Mouse (Mus musculus): ENCODE results near the gene Rdh19.
"Not testable (repeated sequence)": the region's sequence is repeated elsewhere in the genome, so short reads cannot be mapped to it uniquely, and the experiment has no call there.

Gene Rdh19

GRCm38 (mm10) chr10:127849628-127850027 is at the start of gene Rdh19:
Gene Rdh19 (plus strand): TSS chr10:127849928.
- DNase-seq = no peak

DNA sequence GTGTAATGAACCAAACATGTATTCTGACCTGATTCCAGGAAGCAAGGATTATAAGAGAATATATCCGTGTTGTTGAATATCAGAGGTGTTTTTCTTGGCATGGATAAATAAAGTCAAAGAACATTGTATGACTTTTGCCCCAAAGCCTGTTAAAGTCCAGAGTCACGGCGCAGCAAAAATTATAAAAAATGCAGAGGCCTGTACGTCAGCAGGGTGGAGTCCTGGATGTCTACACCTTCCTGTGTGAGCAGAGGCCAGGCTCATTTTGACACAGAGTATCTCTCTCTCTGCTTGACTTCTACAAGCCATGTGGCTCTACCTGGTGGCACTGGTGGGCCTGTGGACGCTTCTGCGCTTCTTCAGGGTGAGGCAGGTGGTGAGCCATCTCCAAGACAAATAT is 48.8 kb upstream of the Rdh19 start, which contains the start of gene Rdh16:
Rdh16 (plus strand) TSS at position 262 of the 400 bp plus-strand sequence.
- DNase-seq = no peak

- DNase-seq = no peak
Measured at GRCm38 (mm10) chr10:127801612-127802011, 48.1 kb upstream of the Rdh19 start.

GRCm38 (mm10) chr10:127802236-127802635 is 47.5 kb upstream of the Rdh19 start:
- no peak for DNase-seq

- DNase-seq = no peak
Measured at GRCm38 (mm10) chr10:127804416-127804815, 45.3 kb upstream of the Rdh19 start.

DNA sequence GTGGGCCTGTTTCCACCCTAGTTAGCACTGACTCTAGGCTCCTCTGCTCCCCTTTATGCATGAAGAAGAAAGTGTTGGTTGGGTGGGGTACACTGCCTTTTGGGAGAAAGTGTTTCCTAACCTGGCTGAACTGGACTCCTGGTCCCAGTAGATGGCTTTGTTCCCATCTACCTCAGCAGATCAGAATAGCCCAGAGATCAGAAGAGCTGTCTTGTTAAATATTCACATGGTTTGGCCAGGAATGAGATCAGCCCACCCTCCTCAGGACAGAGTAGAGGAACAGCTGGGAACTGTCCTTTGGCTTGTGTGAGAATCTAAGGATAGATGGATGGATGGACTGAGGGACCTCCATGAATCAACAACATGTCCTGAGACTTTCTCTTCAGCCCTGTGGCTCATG is 33.8 kb upstream of the Rdh19 start:
- no peak for DNase-seq

DNA sequence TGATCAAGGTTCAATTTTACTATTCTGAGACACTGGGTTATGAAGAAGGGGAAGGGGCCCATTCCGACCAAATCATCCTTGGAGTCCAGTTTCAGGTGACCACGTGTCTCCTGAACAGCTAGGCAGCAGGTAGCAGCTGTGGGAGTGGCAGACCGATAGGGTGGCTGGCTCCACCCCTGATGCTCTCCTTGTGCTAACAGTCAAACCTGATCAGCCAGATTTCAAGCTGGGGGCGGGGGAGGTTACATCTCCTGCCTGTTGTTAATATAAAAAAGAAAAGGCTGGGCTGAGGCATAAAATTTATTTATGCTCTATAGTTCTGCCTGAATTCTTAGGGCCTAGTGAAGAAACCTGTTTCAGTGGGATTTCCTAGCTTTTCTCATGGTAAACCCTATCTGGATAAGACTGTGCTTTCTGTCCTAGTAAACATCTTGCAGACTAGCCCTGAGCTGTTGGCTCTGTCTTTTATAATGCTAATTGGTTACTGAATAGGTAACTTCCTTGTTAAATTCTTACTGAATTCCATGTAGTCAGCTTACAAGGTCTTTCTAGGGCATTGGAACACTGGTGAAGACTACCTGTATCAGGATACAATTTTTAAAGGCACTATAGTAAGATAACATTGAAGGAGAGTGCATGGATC is 32.3 kb upstream of the Rdh19 start:
- DNase-seq = not testable (repeated sequence)

GRCm38 (mm10) chr10:127821806-127822205 is 27.9 kb upstream of the Rdh19 start:
- DNase-seq = not testable (repeated sequence)

- no peak for DNase-seq
Measured at GRCm38 (mm10) chr10:127825386-127825785, 24.3 kb upstream of the Rdh19 start.

DNA sequence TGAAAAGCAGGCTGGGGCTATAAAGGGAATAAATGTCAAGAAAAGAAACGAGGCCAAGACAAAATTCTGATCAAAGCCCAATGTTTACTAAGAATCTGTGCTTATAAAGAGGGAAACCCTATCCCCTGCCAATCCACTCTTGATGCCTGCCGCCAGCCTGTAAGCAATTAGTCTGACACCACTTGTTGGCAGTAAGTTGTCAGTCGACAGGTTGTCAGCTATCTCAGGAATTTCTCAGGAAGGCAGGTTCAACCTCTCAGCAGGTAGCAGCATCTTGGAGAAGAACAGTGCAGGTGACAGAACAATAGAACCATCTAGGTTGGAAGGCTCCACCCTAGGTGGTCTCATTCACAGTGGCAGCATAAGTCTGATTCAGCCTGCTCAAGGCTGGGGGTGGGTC is 20.6 kb upstream of the Rdh19 start:
- no peak for DNase-seq

DNA sequence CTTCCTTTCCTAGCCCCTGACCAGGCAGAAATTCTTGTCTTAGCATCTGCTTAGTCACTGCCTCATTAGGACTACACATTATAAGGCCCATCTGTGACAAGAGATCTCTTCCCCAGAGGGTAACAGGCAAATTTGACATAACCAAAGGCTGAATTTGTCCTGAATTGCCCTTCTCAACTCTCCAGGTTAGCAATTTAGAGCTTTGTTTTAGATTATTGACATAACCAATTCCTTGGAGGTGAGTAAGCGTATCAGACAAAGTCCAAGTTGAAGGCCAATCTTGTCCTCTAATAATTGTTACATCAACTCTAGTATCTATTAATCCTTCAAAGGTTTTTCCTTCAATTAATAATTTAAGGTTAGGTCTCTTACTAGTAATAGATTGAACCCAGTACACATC is 15.5 kb upstream of the Rdh19 start:
- DNase-seq = not testable (repeated sequence)

- no peak for DNase-seq
Measured at GRCm38 (mm10) chr10:127835292-127835691, 14.4 kb upstream of the Rdh19 start.

- not testable (repeated sequence) for DNase-seq
Measured at GRCm38 (mm10) chr10:127837793-127838192, 11.9 kb upstream of the Rdh19 start.

DNA sequence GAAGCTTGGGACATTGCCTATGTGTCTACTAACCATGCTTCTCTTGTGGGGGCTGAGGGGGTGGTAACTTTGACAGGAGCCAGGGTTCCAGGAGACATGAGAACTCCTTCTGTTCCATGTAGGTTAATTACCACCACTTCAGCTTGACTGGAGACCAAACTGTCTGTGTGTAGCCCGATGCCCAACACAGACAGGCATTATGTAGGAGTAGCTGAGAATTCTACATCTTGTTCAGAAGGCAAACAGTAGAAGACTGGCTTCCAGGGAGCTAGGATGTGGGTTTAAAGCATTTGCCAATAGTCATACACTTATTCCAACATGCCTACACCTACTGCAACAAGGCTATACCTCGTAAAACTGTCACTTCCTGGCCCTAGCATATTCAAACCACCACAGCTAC is 11.2 kb upstream of the Rdh19 start:
- no peak for DNase-seq

DNA sequence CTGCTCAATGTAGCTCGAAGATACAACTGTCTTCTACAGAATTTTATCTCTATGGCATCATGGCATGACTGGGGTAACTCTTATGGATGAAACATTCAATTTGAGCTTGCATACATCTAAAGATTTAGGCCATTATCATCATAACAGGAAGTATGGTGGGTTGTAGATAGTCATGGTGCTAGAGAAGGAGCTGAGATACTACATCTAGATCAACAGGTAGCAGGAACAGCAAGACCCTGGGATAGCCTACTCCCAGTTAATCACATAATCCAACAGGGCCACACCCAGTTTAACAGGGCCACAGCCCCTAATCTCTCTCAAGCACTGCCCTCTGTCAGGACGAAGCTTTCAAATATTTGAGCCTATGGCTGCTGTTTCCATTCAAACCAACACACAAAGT is 9.0 kb upstream of the Rdh19 start:
- DNase-seq = no peak

- not testable (repeated sequence) for DNase-seq
Measured at GRCm38 (mm10) chr10:127845945-127846344, 3.8 kb upstream of the Rdh19 start.

DNA sequence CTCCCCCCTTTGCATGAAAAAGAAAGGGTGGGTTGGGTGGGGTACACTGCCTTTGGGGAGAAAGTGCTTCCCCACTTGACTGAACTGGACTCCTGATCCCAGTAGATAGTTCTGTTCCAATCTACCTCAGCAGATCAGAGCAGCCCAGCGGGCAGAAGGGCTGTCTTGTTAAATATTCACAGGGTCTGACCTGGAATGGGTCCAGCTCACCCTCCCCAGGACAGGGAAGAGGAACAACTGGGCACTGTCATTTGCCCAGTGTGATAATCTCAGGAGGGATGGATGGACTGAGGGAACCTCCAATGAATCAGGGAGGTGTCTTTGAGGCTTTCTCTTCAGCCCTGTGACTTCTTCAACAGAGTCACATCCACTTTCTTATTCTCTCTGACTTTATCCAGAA is 1.6 kb upstream of the Rdh19 start:
- DNase-seq = no peak

DNA sequence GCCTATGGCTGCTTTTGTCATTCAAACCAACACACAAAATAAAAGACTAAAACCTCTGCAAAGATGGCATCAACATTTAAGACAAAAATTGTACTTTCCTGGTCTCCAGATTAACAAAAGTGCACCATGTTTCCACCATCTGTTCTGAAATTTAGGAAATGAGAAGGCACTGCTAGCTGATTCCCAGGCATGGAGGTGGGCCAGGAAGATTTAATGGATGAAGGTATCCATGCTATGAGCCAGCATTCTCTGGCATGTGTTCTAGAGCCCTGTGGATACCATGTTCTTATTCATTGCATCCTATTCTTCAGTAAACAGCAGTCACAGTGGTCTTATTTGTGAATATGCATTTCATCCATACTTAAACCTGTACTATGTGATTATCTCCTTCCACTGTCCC is 6.6 kb downstream of the Rdh19 start:
- no peak for DNase-seq

GRCm38 (mm10) chr10:127864931-127865330 is 15.2 kb downstream of the Rdh19 start:
- DNase-seq = no peak

DNA sequence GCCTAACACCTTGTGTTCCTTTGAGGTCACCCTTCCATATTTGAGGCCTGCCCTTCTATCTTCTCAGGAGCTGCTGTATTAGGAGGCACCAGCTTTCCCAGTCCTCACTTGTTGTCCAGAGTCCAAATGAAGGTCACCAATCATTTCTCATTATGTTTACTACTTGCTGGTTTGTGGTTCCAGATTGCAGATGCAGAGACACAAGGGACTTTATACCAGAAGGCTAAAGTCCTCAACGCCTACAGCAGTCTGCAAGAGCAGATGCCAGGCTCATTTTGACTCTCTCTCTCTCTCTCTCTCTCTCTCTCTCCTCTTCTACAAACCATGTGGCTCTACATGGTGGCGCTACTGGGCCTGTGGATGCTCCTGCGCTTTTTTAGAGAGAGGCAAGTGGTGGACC is 16.5 kb downstream of the Rdh19 start, which contains the start of gene Rdh16f2:
Rdh16f2 (plus strand) TSS at position 243 of the 400 bp plus-strand sequence.
- DNase-seq = no peak

- no peak for DNase-seq
Measured at GRCm38 (mm10) chr10:127872484-127872883, 22.8 kb downstream of the Rdh19 start.

DNA sequence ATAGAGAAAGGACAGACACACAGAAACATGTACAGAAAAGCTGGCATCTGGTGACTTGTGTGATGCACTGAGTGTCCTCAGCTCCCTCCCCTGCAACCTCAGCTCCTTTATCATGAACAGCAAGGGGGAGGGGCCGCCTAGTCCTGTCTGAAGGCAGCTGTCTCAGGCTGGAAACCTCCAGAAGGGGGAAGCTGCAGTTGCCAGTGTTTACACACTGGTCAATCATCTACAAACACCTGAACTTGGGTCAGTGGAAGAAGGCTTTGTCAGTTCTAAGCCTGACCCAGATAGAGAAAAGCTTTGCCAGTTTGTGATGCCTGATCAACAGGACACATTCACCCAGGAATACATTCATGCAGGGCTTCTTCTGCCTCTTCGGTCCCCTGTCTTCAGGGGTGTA is 28.0 kb downstream of the Rdh19 start:
- DNase-seq = no peak

DNA sequence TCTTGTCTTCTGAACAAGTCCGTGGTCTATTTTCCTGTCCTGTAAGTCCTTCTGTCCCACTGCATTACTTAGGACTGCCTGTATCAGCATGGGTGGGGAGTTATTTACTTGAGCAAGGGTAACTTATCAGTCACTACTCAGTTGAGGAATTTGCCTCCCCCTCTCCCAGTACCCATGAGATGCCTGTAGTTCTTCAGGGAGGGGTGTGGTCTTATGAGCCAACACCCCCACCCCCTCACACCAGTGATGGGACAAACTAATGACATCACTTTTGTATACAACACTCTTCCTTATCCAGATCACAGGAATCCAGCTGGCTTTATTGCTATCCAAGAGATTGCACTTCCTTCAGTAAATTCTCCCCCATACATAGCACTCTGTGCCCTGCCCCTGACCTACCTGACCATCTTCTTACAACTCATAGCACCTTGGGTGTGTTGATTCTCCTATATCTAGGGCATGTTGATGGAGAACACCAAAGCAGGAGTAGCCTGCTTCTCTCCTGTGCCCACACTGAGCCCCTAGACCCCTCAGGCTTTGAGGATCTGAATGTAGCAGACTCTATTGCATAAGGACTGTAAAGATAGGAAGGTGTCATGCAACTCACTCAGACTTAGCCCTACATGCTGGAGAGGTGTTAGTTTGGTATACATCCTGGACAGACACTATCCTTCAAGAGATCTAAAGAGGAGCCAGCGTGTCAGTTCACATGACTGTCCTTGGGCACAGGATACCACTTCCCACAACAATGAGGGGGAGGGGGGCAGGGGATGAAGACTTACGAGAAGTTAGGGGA is 28.7 kb downstream of the Rdh19 start:
- DNase-seq = no peak

DNA sequence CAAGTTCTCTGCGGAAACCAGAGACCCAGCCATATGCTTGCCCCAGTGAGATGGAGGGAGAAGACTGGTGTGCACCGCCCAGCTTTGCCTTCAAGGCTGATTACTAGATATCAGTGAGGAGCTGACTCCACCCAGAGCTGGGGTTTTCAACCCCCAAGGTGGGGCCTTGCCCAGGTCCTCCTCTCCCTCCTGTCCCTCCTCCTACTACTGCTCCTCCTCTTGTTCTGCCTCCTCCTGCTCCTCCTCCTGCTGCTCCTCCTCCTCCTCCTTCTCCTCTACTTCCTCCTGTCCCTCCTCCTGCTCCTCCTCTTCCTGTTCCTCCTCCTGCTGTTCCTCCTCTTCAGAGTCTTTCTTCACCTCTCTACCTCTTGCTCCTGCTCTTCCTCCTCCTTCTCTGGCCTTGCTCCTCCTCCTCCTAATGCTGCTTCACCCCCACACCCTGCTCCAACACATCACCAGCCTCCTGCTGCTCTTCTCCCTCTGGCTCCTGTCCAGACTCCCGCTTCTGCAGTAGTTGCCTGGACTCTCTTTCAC is 29.5 kb downstream of the Rdh19 start:
- no peak for DNase-seq
